Mouse (Mus musculus) myocyte (in vitro differentiated cells): ENCODE measurements around the gene Tax1bp1. TPM values are rescaled to one million over a fixed set of nuclear protein-coding genes. Genes with fewer than 3 reads are reported as not detected.
"Not testable (repeated sequence)": the region's sequence is repeated elsewhere in the genome, so short reads cannot be mapped to it uniquely, and the experiment has no call there.

Experiments
- H3K27me3 ChIP-seq: one replicate; pipeline ENCODE4 v1.6.1; 2011; ENCODE audit not compliant: control insufficient read depth, insufficient read depth, insufficient read length
- H3K36me3 ChIP-seq: one replicate; pipeline ENCODE4 v1.6.1; 2011; ENCODE audit not compliant: control insufficient read depth, insufficient read depth
- H3K4me2 ChIP-seq: one replicate; pipeline ENCODE4 v1.6.1; 2011; ENCODE audit warnings: low read depth, control low read depth
- H3K4me3 ChIP-seq: one replicate; pipeline ENCODE4 v1.5.1; 2011; ENCODE audit warnings: mild to moderate bottlenecking, control low read depth, moderate library complexity
- H3K79me2 ChIP-seq: one replicate; pipeline ENCODE4 v1.6.1; 2011; ENCODE audit not compliant: control insufficient read depth, insufficient read depth
- H3ac ChIP-seq: one replicate; pipeline ENCODE4 v1.6.1; 2011; ENCODE audit not compliant: control insufficient read depth, insufficient read length
- CEBPB ChIP-seq: IDR thresholded peaks from 2 replicates; pipeline ENCODE4 v1.6.1; 2011; ENCODE audit warnings: mild to moderate bottlenecking, moderate library complexity; ENCODE audit not compliant: poor library complexity, insufficient read depth, severe bottlenecking
- E2F4 ChIP-seq: IDR thresholded peaks from one replicate; pipeline ENCODE4 v1.6.1; 2011; ENCODE audit warnings: mild to moderate bottlenecking, control low read depth, moderate library complexity; ENCODE audit not compliant: insufficient read depth
- MAX ChIP-seq: IDR thresholded peaks from one replicate; pipeline ENCODE4 v1.6.1; 2011; ENCODE audit warnings: low read depth, mild to moderate bottlenecking, control low read depth
- MYOD1 ChIP-seq, 3 experiments: IDR thresholded peaks; one replicate each; pipeline ENCODE4 v1.6.1; 2011; ENCODE audit warnings: control low read depth in 2 of 3, low read depth in 2 of 3, mild to moderate bottlenecking in 2 of 3, moderate library complexity in 1 of 3; ENCODE audit not compliant: insufficient read length in 2 of 3, control insufficient read depth in 1 of 3
- MYOG ChIP-seq, 3 experiments: IDR thresholded peaks; one replicate each; pipeline ENCODE4 v1.6.1; 2011; ENCODE audit warnings: control low read depth in 2 of 3, low read depth in 2 of 3, mild to moderate bottlenecking in 2 of 3; ENCODE audit not compliant: insufficient read length in 2 of 3, control insufficient read depth in 1 of 3, insufficient read depth in 1 of 3
- POLR2A ChIP-seq: IDR thresholded peaks from one replicate; pipeline ENCODE4 v1.6.1; 2011; ENCODE audit warnings: low read depth, mild to moderate bottlenecking, control low read depth, moderate library complexity; ENCODE audit not compliant: insufficient read length
- POLR2AphosphoS2 ChIP-seq: IDR thresholded peaks from one replicate; pipeline ENCODE4 v1.6.1; 2011; ENCODE audit warnings: low read depth, control low read depth; ENCODE audit not compliant: insufficient read length
- REST ChIP-seq: IDR thresholded peaks from one replicate; pipeline ENCODE4 v1.6.1; 2011; ENCODE audit warnings: mild to moderate bottlenecking, control low read depth, moderate library complexity; ENCODE audit not compliant: insufficient read depth, insufficient read length
- SRF ChIP-seq: IDR thresholded peaks from one replicate; pipeline ENCODE4 v1.6.1; 2011; ENCODE audit warnings: low read depth; ENCODE audit not compliant: control insufficient read depth, insufficient read length
- TCF12 ChIP-seq: IDR thresholded peaks from one replicate; pipeline ENCODE4 v1.6.1; 2011; ENCODE audit warnings: mild to moderate bottlenecking, control low read depth; ENCODE audit not compliant: poor library complexity, insufficient read depth, severe bottlenecking
- TCF3 ChIP-seq: IDR thresholded peaks from one replicate; pipeline ENCODE4 v1.6.1; 2011; ENCODE audit warnings: low read depth, control low read depth; ENCODE audit not compliant: insufficient read length
- USF1 ChIP-seq: IDR thresholded peaks from one replicate; pipeline ENCODE4 v1.6.1; 2011; ENCODE audit warnings: low read depth, mild to moderate bottlenecking, control low read depth, moderate library complexity
- polyA plus RNA-seq: library from polyadenylated mRNA; unstranded; fragments of >200 nt; fragmentation: generic; extraction: Trizol; gene quantifications from one replicate; pipeline ENCODE4 v1.2.1, GENCODE M21; 2012; ENCODE audit warnings: missing spikeins

Gene Tax1bp1
- polyA plus RNA-seq, result 25.1 TPM

DNA sequence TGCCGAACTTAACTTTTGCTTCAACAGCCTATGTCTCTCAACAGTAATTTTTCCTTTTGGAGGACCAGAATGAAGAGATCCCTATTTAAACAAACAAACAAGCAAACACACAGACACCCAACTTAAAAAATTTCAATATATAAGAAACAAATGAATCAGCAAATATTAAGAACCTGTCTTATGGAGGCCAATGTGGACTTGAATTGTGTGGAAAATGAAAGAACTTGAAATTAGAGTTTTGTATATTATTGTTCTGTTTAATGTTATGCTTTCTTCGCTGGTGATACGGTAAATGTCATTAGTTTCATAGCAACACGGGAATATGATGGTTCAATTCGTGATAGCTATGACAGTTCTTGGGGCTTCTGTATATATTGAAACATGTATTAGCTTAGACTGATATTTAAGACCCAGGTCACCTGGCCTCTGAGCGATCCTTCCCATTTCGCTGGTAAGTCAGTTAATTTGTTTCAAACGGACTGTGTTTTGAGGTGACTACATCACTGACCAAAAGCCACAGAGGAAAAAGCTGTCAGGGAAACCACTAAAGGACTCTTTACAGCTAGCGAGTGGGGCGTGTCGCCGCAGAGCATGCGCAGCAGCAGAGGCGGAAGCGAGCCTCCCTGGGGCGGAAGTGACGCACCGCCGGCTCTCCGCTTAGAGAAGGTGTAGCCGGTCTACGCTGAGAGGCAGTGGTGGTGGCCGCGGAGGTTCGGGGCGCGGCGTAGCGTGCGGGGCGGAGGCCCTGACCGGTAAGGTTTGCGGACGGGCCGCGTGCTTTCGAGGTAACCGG is at the start of gene Tax1bp1:
Tax1bp1 (plus strand) TSS at position 626 of the 793 bp plus-strand sequence.
- H3K79me2 ChIP-seq, result peaks cover 46% of the 10 kb centered on the region
- H3ac ChIP-seq, result peak within 1 kb of the TSS; percentile 86

DNA sequence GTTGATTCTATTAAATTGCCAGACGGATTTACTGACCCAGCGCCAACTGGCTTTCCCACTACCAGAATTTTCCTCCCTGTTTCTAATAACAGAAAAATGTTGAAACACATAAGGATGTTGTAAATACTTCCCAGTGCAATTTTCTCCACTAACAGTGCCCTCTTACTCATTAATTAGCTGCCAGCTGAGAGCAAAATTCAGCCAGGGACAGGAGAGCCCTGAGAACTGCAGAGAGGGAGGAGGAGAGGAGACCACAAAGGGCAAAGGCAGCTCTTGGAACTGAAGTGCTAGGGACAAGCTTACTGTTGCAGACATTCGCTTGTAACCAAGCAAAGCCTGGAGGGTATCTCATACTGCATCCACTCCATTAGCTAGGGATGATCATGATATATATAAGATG is 45.9 kb upstream of the Tax1bp1 start:
- TF ChIP-seq TCF12, result no peak
- TF ChIP-seq TCF3, result no peak
- no peak for TF ChIP-seq SRF
- TF ChIP-seq MYOG (IDR thresholded peaks at IDR 0.05; ENCODE audit: control insufficient read depth in 1 of 3, insufficient read depth in 1 of 3, insufficient read length in 2 of 3, low read depth in 2 of 3), result no peak
- TF ChIP-seq E2F4, result no peak
- no peak for TF ChIP-seq MAX
- TF ChIP-seq POLR2AphosphoS2, result no peak
- no peak for TF ChIP-seq MYOD1 (IDR thresholded peaks at IDR 0.05; ENCODE audit: control insufficient read depth in 1 of 3, insufficient read length in 2 of 3, low read depth in 2 of 3)
- TF ChIP-seq CEBPB, result no peak
- no peak for TF ChIP-seq USF1
- no peak for TF ChIP-seq REST
- no peak for TF ChIP-seq POLR2A
- no peaks in the 10 kb centered on the region for H3K27me3 ChIP-seq
- H3K36me3 ChIP-seq, result no peaks in the 10 kb centered on the region
- no peak overlapping the region for H3K4me2 ChIP-seq
- H3K79me2 ChIP-seq, result no peaks in the 10 kb centered on the region
- H3K4me3 ChIP-seq, result no peak overlapping the region
- no peak overlapping the region for H3ac ChIP-seq

More for the DNA sequence above, at the start of gene Tax1bp1:
- Histone ChIP-seq H3K4me2 (peak within 1 kb of the TSS; percentile 85), H3K4me3 (peak within 1 kb of the TSS; percentile 84), H3K27me3 (no peaks in the 10 kb centered on the region), H3K36me3 (no peaks in the 10 kb centered on the region)
- TF ChIP-seq CEBPB (no peak), TCF3 (no peak), MAX (no peak), MYOD1 (IDR thresholded peaks at IDR 0.05; ENCODE audit: control insufficient read depth in 1 of 3, insufficient read length in 2 of 3, low read depth in 2 of 3) (peak in 1 of 3 experiments; percentile 6), MYOG (IDR thresholded peaks at IDR 0.05; ENCODE audit: control insufficient read depth in 1 of 3, insufficient read depth in 1 of 3, insufficient read length in 2 of 3, low read depth in 2 of 3) (no peak), POLR2AphosphoS2 (peak; percentile 99), REST (no peak), TCF12 (no peak), POLR2A (peak; percentile 97)

DNA sequence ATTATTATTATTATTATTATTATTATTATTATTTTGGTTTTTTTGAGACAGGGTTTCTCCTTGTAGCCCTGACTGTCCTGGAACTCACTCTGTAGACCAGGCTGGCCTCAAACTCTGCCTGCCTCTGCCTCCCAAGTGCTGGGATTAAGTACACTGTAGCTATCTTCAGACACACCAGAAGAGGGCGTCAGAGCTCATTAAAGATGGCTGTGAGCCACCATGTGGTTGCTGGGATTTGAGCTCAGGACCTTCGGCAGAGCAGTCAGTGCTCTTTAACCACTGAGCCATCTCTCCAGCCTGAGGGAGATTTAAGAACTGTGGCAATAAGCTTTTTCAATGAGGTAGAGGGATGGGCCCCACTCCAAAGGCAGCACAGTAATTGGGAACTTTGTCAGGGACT is 43.7 kb upstream of the Tax1bp1 start:
- not testable (repeated sequence) for H3K4me3 ChIP-seq, H3K27me3 ChIP-seq, H3K36me3 ChIP-seq, H3K4me2 ChIP-seq, H3ac ChIP-seq, H3K79me2 ChIP-seq

DNA sequence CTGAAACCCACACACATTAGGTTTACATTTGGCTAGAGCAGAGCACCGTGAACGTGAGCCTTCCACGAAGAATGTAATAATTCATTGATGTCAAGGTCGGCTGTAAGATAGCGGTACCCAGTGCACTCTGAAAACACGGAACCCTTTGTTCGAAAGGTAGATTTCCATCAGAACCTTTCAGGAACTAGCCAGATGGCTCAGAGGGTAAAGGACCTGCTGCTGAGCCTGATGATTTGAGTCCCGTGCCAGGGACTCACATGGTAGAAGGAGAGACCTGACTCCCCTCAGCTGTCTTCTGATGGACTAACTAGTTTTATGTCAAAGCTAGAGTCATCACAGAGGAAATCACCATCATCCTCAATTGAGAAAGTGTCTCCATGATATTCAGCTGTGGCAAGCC is 41.7 kb upstream of the Tax1bp1 start:
- H3K27me3 ChIP-seq, result no peaks in the 10 kb centered on the region
- TF ChIP-seq USF1, result no peak
- TF ChIP-seq MYOD1 (IDR thresholded peaks at IDR 0.05; ENCODE audit: control insufficient read depth in 1 of 3, insufficient read length in 2 of 3, low read depth in 2 of 3), result no peak
- TF ChIP-seq TCF12, result no peak
- TF ChIP-seq SRF, result no peak
- no peak for TF ChIP-seq POLR2A
- no peak for TF ChIP-seq REST
- no peak for TF ChIP-seq MAX
- no peak for TF ChIP-seq MYOG (IDR thresholded peaks at IDR 0.05; ENCODE audit: control insufficient read depth in 1 of 3, insufficient read depth in 1 of 3, insufficient read length in 2 of 3, low read depth in 2 of 3)
- TF ChIP-seq POLR2AphosphoS2, result no peak
- no peak for TF ChIP-seq E2F4
- no peak for TF ChIP-seq TCF3
- TF ChIP-seq CEBPB, result no peak
- no peaks in the 10 kb centered on the region for H3K36me3 ChIP-seq
- no peak overlapping the region for H3ac ChIP-seq
- H3K4me2 ChIP-seq, result no peak overlapping the region
- no peak overlapping the region for H3K4me3 ChIP-seq
- no peaks in the 10 kb centered on the region for H3K79me2 ChIP-seq

DNA sequence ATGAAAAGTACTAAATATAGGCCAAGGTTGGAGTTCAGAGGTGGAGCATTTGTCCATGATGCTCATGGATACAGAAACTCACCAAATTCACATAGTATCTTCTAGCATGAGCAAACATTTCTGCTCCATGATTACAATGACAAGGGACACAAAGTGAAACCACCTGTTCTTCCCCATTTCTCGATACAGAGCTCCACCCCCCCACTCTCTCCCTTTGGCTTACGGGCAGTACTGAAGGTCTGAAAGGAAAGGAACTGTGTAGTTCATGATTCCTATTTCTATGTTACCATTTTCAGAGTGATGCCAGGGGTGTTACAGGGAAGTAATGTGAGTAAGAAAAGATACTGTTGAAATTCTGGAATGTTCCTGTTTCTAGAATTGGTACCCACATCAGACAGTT is 41.0 kb upstream of the Tax1bp1 start:
- H3K36me3 ChIP-seq, result no peaks in the 10 kb centered on the region
- no peak overlapping the region for H3ac ChIP-seq
- no peaks in the 10 kb centered on the region for H3K79me2 ChIP-seq
- TF ChIP-seq TCF12, result no peak
- no peak for TF ChIP-seq TCF3
- no peak for TF ChIP-seq MYOG (IDR thresholded peaks at IDR 0.05; ENCODE audit: control insufficient read depth in 1 of 3, insufficient read depth in 1 of 3, insufficient read length in 2 of 3, low read depth in 2 of 3)
- no peak for TF ChIP-seq MYOD1 (IDR thresholded peaks at IDR 0.05; ENCODE audit: control insufficient read depth in 1 of 3, insufficient read length in 2 of 3, low read depth in 2 of 3)
- no peak for TF ChIP-seq USF1
- TF ChIP-seq POLR2A, result no peak
- no peak for TF ChIP-seq REST
- no peak for TF ChIP-seq SRF
- H3K4me3 ChIP-seq, result no peak overlapping the region
- H3K4me2 ChIP-seq, result no peak overlapping the region
- H3K27me3 ChIP-seq, result no peaks in the 10 kb centered on the region
